Mouse (Mus musculus) thymus, adult 2 months (tissue): ENCODE results near the gene Tia1.

Experiments used
- CTCF ChIP-seq: fragments of 200-500 bp; IDR thresholded peaks from 2 replicates; pipeline ENCODE4 v1.5.1; 2012; ENCODE audit warnings: mild to moderate bottlenecking, control low read depth, low read length, moderate library complexity, borderline replicate concordance; ENCODE audit not compliant: control insufficient read depth, poor library complexity, insufficient read depth; ENCODE audit errors: extremely low read depth
- POLR2A ChIP-seq: fragments of 200-500 bp; IDR thresholded peaks from 2 replicates; pipeline ENCODE4 v1.6.1; 2012; ENCODE audit warnings: mild to moderate bottlenecking, low read length, control low read depth, moderate library complexity; ENCODE audit not compliant: control insufficient read depth, poor library complexity, insufficient read depth; ENCODE audit errors: extremely low read depth

GRCm38 (mm10) chr6:86481871-86482270, 77.9 kb downstream of the Tia1 start:
- no peak for TF ChIP-seq CTCF
- TF ChIP-seq POLR2A = no peak
